Mouse (Mus musculus) liver, postnatal 0 days (tissue): ENCODE results near the gene Pttg1.

Experiments used
- CTCF ChIP-seq: sonication (generic); IDR thresholded peaks from 2 replicates; pipeline ENCODE4 v1.5.1; 2016; ENCODE audit warnings: antibody characterized with exemption, low read depth
- EP300 ChIP-seq: IDR thresholded peaks from 2 replicates; pipeline ENCODE4 v1.6.1; 2016; ENCODE audit warnings: antibody characterized with exemption, low read depth, mild to moderate bottlenecking

- TF ChIP-seq EP300 (no peak), CTCF (no peak)
These were observed 17.1 kb upstream of the Pttg1 start for GRCm38 (mm10) chr11:43443183-43443582.
